Mouse (Mus musculus) C2C12 (cell line): Measurements from ENCODE around the gene Prss56.

Experiments used
- CTCF ChIP-seq: IDR thresholded peaks from one replicate; pipeline ENCODE4 v1.5.1; 2011; ENCODE audit not compliant: control insufficient read depth, insufficient read depth, insufficient read length
- FOSL1 ChIP-seq: IDR thresholded peaks from one replicate; pipeline ENCODE4 v1.8.0; 2011; ENCODE audit warnings: mild to moderate bottlenecking, low read length; ENCODE audit not compliant: poor library complexity, insufficient read depth, severe bottlenecking
- MAX ChIP-seq: IDR thresholded peaks from one replicate; pipeline ENCODE4 v1.6.1; 2011; ENCODE audit warnings: mild to moderate bottlenecking, control low read depth
- MYOG ChIP-seq: IDR thresholded peaks from one replicate; pipeline ENCODE4 v1.6.1; 2011; ENCODE audit not compliant: control insufficient read depth, insufficient read length; ENCODE audit errors: extremely low read depth
- USF1 ChIP-seq: IDR thresholded peaks from one replicate; pipeline ENCODE4 v1.6.1; 2011; ENCODE audit warnings: low read depth, mild to moderate bottlenecking, control low read depth, moderate library complexity

DNA sequence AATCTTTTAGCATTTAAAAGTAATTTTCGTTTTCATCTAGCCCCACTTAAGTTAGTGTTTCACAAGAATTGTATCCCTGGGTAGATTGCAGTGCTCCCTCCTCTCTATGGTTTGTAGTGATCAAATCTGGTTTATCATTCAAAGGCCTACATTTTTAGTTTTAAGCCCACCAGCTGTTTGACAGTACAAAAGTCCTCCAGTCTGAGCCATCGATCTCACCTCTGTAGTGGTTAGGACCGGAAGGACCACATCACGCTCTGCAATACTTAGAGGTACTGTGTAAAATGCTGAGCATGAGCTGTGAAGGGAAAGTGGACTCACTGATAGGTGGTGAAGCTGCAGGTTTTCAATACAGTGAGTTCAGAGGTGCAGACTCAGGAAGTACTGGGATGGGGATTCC, 31.6 kb downstream of the Prss56 start:
- no peak for TF ChIP-seq MYOG
- no peak for TF ChIP-seq MAX
- no peak for TF ChIP-seq CTCF
- TF ChIP-seq USF1: no peak
- TF ChIP-seq FOSL1: no peak
